Mouse (Mus musculus): ENCODE results near the gene Grip1.

Gene Grip1

DNA sequence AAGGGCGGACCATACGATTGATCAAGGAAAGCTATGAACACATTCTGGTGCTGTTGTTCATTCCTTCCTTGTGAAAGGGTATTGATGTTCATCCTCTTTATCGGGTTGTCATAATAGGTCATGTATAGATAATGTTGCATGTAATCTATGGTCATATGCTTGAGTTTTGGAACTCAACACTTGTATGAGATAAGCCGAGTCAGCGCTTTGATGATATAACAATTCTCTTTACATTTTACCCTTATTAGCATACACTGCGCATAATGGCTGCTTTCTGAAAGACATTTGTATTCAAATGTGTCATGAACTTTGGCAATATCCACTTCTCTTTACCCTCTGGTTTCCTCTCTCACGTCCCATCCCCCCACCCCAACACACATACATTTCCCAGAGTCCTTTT is 111.2 kb downstream of the Grip1 start:
- no peak for DNase-seq (ENCODE audit: low spot score in 2 of 2)

DNA sequence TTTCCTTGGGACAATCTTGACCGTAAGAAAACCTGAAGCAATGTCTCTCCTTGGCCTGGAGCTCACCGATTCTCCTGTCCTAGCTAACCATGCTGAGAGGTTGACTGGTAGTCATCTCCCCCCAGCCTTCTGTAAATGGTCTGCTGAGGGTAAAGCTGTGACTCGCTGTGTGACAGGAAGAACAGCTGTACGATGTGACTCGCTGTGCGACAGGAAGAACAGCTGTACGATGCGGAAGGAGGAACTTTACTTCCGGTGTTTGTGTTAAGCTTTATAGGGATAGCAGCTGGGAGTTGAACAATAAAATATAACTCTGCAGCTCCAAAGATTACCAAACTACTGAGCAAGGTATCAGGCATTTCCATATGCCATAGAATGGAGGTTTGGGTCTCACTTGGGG is 119.5 kb downstream of the Grip1 start:
- DNase-seq (ENCODE audit: low spot score in 2 of 2) = no peak

DNA sequence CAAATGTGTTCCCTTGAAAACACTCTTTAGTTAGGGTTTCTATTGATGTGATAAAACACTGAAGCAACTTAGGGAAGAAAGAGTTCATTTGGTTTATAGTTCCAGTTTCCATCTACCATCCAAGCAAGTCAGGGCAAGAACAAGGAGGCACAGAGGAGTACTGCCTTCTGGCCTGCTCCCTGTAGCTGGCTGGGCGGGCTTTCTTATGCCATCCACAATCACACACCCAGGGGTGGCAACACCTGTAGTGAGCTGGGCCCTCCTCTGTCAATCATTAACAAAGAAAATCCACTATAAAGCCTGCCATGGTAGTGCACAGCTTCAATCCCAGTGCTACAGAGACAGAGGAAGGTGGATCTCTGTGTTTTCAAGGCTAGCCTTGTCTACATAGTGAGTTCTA is 122.2 kb downstream of the Grip1 start:
- no peak for DNase-seq (ENCODE audit: low spot score in 2 of 2)

DNA sequence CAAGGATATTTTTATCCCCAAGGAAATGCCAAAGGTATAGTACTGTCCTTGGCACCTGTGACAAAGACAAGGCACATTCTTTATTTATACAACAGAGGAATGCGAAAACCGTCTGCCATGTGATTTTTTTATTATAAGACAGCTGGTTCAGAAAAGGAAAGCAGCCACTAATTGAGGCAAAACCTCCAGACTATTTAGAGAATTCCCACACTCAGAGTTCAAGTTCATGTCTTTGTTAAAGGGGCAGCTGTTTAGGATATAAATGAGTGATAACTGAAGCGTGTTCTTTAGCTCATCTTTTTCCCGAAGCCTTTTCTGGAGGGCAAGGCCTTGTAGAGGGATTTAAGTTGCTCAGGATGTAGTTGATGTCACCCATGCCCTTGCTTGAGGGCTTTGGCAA is 126.4 kb downstream of the Grip1 start:
- no peak for DNase-seq (ENCODE audit: low spot score in 2 of 2)

DNA sequence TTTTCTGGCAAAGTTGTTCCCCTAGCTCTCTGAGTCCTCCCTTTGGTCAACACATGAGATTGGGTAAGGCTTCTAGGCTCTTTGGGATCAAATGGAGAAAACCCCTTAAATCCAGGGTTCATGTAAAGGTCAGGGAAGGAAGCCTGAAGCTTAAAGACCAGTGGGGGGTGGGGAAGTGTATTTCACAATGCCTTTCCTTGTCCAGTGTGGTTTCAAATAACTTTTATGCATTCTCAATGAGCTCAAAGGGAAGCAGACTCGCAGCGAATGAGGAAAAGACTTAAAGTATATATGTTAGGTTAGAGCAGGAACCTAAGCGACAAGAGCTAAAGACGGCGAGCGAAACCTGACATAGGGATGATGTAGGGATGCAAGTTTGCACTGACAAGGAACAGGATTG is 131.0 kb downstream of the Grip1 start:
- no peak for DNase-seq (ENCODE audit: low spot score in 2 of 2)

DNA sequence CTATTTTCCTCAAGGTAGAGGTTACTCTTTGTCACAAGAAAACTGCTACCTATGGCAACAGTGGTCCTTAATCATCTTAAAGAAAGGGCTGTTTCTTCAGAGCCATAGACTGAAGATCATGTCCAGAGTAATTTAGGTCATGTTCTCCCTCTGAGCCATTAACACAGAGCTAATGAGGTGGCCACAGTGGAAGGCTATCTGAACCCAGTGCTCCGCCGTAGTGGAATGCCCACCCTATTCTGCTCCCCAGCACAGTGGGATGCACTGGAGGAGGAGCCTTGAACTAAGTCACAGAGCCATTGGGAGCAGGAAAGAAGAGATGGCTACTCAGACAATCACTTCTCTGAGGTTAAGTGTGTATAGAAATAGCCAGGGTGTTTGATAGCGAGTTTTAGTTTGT is 133.3 kb downstream of the Grip1 start:
- DNase-seq (ENCODE audit: low spot score in 2 of 2) = no peak

DNA sequence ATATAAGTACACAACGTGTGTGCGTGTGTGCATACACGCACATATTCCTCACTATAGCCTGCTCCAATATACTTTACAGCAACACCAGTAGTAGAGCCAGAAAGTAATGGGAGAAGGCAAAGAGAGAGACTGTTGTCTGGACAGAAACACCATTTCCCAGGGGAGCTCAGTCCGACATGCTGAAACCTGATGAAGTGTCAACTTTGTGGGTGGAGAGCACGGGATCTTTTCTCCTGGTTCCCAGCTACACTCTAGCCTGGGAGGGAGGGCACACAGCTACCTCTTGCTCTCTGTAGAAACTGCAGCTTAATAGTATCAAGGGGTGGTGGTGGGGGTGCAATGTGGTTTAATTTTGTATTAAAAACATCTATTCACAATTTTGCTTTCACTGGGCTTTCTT is 143.2 kb downstream of the Grip1 start:
- DNase-seq (ENCODE audit: low spot score in 2 of 2) = no peak

DNA sequence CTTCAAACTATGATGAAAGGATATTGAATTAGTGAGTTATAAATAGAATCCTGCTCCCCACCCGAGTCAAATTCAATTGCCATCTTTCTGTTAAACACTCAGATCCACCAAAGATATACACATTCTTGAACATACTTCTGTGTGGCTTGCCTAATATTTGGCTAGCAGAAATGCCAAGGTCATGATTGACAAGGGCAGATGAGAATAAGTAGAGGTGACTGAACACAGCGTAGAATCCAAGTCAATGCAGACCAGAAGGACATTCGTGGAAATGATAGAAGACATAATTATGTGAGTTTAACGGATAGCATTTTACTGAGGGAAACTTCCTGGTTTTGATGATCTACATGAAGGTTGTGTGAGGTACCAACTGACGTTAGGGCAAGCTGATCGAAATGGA is 153.9 kb downstream of the Grip1 start:
- DNase-seq (ENCODE audit: low spot score in 2 of 2) = no peak

DNA sequence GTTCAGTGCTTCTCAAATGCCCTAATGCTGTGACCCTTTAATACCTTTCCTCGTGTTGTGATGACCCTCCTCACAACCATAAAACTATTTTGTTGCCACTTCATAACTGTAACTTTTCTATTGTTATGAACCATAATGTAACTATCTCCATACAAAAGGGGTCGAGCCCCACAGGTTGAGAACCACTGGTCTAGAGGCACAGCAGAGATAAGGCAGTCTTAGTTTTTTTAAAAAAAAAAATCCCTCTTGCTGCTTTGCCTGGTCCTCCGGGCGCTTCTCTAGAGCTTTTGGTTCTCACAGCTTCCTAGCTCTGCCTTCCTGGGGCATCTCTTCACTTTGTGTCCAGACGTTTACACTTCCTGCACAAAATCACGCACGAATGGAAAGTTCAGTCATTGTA is 155.4 kb downstream of the Grip1 start:
- no peak for DNase-seq (ENCODE audit: low spot score in 2 of 2)

DNA sequence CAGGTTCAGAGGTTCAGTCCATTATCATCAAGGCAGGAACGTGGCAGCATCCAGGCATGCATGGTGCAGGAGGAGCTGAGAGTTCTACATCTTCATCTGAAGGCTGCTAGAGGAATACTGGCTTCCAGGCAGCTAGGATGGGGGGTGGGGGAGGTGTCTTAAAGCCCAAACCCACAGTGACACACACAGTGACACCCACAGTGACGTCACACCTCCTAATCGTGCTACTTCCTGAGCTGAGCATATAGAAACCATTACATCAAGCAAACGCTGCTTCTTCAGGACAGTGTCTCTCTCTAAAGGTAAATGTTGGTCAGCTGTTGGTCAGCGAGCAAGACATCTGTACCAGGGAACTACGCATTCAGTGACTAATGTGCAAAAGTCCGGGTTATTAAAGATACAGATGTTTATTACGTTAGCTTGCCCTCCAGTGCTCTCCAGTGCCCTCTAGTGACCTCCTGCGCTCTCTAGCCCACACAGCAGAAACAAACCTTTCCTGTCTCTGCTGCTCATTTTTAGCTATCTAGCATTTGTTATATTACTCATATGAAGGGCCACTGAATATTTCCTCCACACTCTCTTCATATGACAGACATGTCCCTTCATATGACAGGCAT is 156.8 kb downstream of the Grip1 start:
- DNase-seq (ENCODE audit: low spot score in 2 of 2) = peak in 1 of 2 experiments; percentile 8

DNA sequence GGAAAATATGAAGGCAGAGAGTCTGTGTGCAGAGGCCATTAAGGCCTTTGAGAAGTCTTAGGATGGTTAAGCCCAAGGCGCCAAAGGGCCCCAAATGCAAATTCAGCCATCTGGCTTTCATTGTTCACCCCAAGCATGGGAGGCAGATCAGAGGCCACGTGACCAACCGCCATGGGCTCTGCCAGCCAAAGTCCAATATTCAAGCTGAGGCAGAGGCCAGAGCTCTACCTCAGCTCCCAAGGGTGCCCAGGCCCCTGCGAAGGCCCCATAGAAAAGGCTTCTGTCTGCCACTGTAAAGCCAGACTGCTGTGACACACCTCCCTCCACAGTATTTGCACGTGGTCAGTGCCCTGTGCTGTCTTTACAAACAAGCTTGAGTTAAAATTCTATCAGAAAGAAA is 158.4 kb downstream of the Grip1 start:
- DNase-seq (ENCODE audit: low spot score in 2 of 2) = no peak

DNA sequence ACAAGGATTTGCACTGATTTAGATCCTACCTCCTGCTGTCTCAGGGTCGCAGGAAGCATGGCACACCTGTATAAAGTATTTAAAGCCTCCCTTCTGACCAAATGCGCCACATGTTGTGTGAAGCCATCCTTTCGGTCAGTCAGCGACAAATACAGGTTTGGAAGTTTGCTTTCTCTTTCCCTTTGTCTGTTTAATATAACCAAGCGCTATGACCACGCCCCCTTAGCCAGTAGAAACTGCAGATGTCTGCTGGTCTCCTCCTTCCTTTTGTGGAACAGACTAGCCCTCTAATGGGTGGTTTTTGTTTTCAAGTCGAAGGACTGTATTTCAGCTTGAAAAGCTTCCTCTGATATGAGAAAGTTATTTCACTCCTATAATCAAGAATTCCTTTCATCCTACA is 161.1 kb downstream of the Grip1 start:
- no peak for DNase-seq (ENCODE audit: low spot score in 2 of 2)

DNA sequence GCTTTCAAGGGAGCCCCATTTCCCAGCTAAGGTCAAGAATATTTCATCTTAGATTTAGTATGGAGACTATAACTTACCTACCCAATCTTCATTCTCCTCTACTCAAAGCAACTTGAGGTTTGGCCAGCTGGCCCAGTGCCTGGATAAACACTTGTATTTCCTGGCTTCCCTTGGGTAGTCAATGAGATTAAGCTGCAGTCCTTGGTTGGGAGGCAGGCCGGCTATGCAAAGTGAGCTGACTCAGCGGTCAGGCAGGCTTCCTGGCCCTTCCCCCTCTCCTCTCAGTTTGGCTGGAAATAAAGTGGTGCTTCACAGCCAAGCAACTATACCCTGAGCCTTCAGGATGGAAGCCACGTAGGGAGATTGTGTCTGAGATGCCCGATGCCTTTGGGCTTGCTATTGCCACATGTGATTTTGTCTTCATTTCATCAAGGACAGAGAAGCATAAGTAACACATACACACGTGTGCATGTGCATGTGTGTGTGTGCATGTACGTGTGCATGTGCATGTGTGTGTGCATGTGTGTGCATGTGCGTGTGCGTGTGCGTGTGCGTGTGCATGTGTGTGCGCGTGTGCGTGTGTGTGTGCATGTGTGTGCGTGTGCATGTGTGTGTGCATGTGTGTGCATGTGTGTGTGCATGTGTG is 161.7 kb downstream of the Grip1 start:
- peak; percentile 67 to 83 for DNase-seq (ENCODE audit: low spot score in 2 of 2)

DNA sequence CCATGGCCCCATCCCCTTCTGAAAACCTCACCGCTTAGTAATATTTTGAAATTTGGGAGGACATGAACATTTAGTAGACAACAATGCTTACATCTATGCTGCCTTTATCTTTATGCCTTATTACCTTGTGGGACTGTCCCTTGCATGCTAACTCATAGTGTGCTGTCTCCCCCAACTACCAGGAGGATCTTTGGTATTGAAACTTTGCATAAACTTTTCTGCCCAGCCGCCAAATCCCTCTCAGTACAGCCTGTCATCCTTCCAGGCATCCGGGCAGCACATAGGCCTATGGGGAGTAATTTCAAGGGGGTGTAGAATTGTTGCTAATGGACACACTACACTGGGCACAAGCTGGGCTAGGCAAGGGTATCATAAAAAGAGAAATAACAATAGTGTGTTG is 162.4 kb downstream of the Grip1 start:
- DNase-seq (ENCODE audit: low spot score in 2 of 2) = no peak

DNA sequence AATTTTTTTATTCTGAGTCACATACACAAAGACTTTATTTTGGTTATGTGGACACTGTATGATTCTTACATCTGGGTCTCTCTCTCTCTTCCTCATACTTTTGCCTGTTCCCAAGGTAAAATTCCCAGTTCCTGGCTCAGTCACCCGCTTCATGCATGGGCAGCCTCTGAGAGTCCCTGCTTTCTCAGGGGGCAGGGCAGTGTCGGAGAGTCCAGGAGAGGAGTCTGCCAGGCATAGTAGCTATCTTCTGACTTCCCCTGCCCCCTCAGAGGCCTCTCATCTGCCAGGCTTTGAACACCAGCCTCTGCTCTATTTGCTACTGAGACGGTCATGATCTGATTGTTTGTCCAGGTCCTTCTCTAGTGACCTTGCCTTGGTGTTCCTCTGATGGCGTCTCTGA is 175.0 kb downstream of the Grip1 start:
- DNase-seq (ENCODE audit: low spot score in 2 of 2) = no peak

DNA sequence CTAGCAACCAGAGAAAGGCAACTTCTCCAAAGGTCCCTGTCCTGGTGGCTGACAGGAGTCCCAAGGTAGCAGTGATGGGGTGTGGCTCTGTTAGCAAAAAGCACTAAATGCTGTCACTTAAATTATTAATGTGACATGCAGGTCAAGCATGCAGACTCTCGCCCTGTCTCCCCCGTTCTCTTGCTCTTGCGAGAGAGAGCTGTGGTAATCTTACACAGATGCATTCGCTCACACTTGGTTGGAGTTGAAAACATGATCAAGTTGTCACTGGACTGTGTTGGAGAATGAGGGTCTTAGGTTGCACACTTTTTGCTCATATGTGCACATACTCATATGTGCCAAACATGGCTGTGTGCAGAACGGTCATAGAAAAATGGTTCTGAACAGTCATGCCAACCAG is 176.8 kb downstream of the Grip1 start:
- no peak for DNase-seq (ENCODE audit: low spot score in 2 of 2)

DNA sequence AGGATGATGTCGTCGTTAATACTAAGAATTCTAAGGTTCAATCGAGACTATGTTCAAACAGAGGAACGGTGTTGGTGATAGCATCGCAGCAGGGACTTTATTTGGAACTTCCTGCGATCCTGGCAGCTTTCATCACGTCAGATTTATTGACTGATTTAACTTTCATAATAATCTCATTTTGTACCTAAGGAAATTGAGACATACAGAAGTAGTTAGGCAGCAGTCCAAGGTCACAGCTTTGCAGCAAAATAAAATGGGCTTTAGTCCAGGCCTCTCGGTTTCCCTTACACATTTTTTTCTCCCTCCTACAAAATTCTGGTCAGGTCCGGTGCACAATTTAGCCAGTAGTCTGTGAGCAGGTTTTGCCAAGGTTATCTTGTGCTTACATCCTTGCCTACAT is 178.3 kb downstream of the Grip1 start:
- DNase-seq (ENCODE audit: low spot score in 2 of 2) = no peak

DNA sequence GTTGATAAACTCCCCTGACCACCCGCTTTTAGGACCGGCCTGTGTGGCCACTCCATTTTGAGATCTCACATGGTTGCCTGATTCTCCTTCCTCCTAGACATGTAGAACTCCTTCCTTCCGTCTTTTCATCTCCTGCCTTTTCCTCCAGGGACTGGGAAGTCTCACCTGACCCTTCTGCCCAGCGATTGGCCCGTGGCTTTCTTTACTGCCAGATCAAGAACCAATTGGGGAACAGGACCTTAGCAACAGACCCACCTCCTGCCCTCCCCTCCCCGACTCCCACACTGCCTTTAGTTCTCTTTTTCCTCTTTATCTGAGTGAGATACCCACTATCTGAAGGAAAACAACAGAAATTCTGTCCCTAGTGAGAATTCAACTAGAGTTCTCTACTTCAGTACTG is 180.9 kb downstream of the Grip1 start:
- no peak for DNase-seq (ENCODE audit: low spot score in 2 of 2)

DNA sequence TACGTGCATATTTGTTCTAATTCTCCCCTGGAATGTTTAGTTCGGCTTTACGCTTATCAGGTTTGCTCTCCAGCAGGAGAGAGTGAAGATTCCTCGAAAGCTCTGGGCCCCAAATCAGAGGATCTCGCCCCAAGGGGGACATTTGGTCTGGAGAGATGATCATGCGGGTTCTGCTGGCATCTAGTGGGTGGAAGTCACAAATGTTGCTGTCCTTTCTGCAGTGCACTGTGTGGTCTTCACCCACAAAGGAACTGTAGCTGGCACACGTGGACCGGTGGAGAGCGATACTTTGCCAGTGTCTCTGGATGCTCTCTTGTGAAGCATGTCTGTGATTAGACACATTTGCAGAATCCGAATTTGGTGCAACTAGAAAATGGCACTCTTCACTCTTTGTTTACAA is 186.9 kb downstream of the Grip1 start:
- DNase-seq (ENCODE audit: low spot score in 2 of 2) = no peak

DNA sequence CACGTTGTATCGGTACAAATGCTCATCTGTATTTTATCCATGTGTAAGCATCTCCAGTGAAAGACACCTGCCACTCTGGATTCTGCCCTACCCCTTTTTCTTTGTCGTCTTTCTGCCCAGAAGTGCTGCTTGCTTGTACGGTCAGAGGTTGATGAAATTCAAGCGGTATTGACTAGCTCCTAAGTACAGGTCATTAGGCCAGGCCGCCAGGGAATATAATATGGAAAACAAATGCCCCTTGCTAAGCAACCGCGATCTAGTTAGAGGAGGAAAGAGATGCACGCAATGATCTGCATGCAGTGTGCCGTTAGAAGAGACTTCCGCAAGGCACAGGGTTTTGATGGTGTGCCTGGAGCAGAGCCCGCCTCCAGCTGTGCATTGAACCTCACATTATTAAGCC is 187.4 kb downstream of the Grip1 start:
- no peak for DNase-seq (ENCODE audit: low spot score in 2 of 2)

DNA sequence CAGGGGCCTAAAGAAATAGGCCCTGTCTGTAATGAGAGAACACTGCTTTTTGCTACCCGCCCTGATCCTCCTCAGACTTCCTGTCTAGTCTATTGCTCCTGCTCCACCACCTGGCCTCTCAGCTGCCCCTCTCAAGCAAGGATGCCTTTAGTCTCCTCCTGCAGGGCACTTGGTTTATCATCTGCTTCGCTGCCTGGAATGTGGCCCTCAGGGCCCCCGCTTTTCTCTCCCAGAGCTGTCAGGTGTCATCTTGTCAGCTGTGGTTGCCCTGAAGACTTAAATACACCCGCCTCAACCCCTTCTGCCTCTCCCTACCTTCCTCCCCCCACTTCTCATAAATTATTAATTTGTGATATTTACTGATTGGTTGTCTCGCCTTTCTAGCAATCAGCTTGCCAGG is 190.7 kb downstream of the Grip1 start:
- DNase-seq (ENCODE audit: low spot score in 2 of 2) = no peak

DNA sequence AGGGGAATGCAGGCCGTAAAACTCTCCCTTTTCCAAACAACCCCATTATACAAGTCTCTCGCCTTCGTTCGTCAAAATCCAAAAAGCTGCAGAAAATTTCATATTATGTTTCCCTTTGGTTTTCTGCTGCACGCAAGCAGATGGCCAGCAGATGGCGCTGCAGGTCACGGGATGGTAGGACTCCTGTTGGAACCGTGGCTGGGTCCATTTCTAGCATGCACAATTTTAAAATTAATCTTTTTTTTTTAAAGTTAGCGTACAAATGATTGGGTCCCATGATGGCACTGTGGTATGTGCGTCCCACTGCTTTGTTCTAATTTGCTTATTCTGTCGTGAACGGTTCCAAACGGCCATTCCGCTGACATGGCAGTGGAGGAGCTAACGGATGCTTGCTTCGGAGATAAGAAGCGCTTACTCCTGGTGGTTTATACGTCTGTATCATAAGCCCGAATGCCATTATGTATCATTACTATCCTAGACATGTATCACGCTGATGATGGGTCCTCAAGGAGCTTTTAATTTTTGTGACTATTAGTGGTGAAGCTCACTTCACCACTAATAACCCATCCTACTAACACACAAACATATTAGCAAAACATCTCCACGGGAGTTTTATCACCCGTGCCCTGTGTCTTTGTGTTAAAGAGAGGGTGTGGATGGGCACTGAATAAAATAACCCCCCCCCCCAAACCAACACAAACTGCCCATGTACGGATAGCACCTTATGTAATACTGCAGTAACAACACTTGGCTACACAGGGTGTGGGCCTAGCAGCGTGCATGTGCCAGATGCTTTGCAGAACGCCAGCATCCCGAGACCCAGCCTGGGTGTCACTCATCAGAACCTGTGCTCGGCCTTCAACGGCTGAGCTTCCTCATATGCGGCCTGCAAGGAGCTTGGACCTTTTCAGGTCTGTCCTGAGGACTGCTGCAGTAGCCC is 193.1 kb downstream of the Grip1 start:
- peak in 1 of 2 experiments; percentile 30 for DNase-seq (ENCODE audit: low spot score in 2 of 2)

Measured in urinary bladder, adult 18-20 months (tissue).